ENCODE assay signal across 8 mouse cellular contexts in genomic region chr5:122421271-122422068, GRCm38 (mm10). TPM values are rescaled to one million over a fixed set of nuclear protein-coding genes. Genes with fewer than 3 reads are reported as not detected.
DNase-seq lines count a peak whose midpoint lies in the region; TF ChIP-seq lines count a peak whose summit lies in the region.

Gene Anapc7, plus strand, starts transcription at chr5:122421693.

- no peak for TF ChIP-seq POLR2A in spleen, adult 2 months (IDR thresholded peaks at IDR 0.05; ENCODE audit: low read depth, low read length)

- H3K4me1 ChIP-seq in spleen, adult 2 months (ENCODE audit: control insufficient read depth, insufficient read depth, insufficient read length) = peaks cover 5% of the 10 kb centered on the region; the same call in 1 of the 2 replicates
- no peaks in the 10 kb centered on the region; the same call in 1 of the 2 replicates for H3K4me1 ChIP-seq in brown adipose tissue, adult 24 weeks (ENCODE audit: control insufficient read depth, insufficient read depth, insufficient read length, low read length)
- peaks cover 21% of the 10 kb centered on the region for H3K4me1 ChIP-seq in midbrain, embryonic 10.5 days

- 21% methylated on average over 17 of the region's 17 CpGs for WGBS in spleen, adult 2 months
- WGBS in midbrain, embryonic 10.5 days = 24% methylated on average over 17 of the region's 17 CpGs

- peak within 1 kb of the TSS; percentile 93 for H3K4me3 ChIP-seq in spleen, adult 2 months (ENCODE audit: extremely low read depth, insufficient read depth, insufficient read length)
- peak within 1 kb of the TSS; percentile 98 for H3K4me3 ChIP-seq in brown adipose tissue, adult 24 weeks (ENCODE audit: insufficient read depth, low read depth, low read length)
- peak within 1 kb of the TSS; percentile 89 for H3K4me3 ChIP-seq in midbrain, embryonic 10.5 days

- no peaks in the 10 kb centered on the region for H3K27me3 ChIP-seq in spleen, adult 2 months (ENCODE audit: control insufficient read depth, insufficient read depth, low read length)
- H3K27me3 ChIP-seq in midbrain, embryonic 10.5 days (ENCODE audit: low read depth, poor library complexity, severe bottlenecking) = no peaks in the 10 kb centered on the region

- H3K36me3 ChIP-seq in spleen, adult 2 months (ENCODE audit: control insufficient read depth, insufficient read depth, low read length) = no peaks in the 10 kb centered on the region
- peaks cover 13% of the 10 kb centered on the region for H3K36me3 ChIP-seq in midbrain, embryonic 10.5 days

- peak within 1 kb of the TSS; percentile 80 for H3K27ac ChIP-seq in spleen, adult 2 months (ENCODE audit: insufficient read depth, low read length)
- H3K27ac ChIP-seq in brown adipose tissue, adult 24 weeks (replicated peaks; ENCODE audit: low read depth, low read length) = peak within 1 kb of the TSS; percentile 87
- peak within 1 kb of the TSS; percentile 99 for H3K27ac ChIP-seq in midbrain, embryonic 10.5 days (replicated peaks)

- DNase-seq in spleen, adult 2 months (ENCODE audit: low read depth in 1 of 2, low spot score in 2 of 2) = no peak
- DNase-seq in spleen, adult 12 weeks (ENCODE audit: low spot score) = no peak
- no peak for DNase-seq in heart, adult 8-10 months (ENCODE audit: low spot score)
- DNase-seq in kidney, postnatal 36 days = peak; percentile 25 to 56
- DNase-seq in midbrain, embryonic 10.5 days (ENCODE audit: low spot score) = no peak
- no peak for DNase-seq in cerebellum, postnatal 10 days
- DNase-seq in thymus, postnatal 14 days = no peak

- TF ChIP-seq CTCF in spleen, adult 2 months (IDR thresholded peaks at IDR 0.05; ENCODE audit: extremely low read depth, insufficient read depth, insufficient read length, insufficient replicate concordance) = no peak

- H3K9me3 ChIP-seq in midbrain, embryonic 10.5 days (replicated peaks) = no peaks in the 10 kb centered on the region

RNA-seq across cellular contexts. Expression of gene Anapc7, which starts in this region (rescaled TPM):
- polyA plus RNA-seq in spleen, adult 2 months (2012; rRNA removed) = 18.0 and 21.2 TPM in 2 replicates
- 16.6 and 17.5 TPM in 2 replicates for polyA plus RNA-seq in brown adipose tissue, adult 24 weeks (2012; ENCODE audit: insufficient read depth, insufficient read length, missing spikeins)
- total RNA-seq in heart, adult 8-10 months (2022) = 10 to 100 TPM; 30.2 to 35.9 (median 33.9) TPM
- 53.9 and 57.7 TPM in 2 replicates for polyA plus RNA-seq in midbrain, embryonic 10.5 days (2016; fragmentation: Nextera tagmentation; extraction: Ambion mirVana)

Comparison
In these comparisons a context has a peak if more than half of its experiments do, and no peak if none do; other contexts are left out.
1. DNase-seq: peak in kidney, postnatal 36 days (2 of 2); none in spleen, adult 2 months (0 of 2), spleen, adult 12 weeks (single experiment), heart, adult 8-10 months (single experiment), midbrain, embryonic 10.5 days (single experiment), cerebellum, postnatal 10 days (0 of 2) and thymus, postnatal 14 days (single experiment).
2. Peak in every context shown above with its lines, with median percentiles within 50 percentile points of each other: H3K27ac ChIP-seq and H3K4me3 ChIP-seq.